Mouse (Mus musculus) ES-Bruce4 (cell line): Measurements from ENCODE around the gene Cog4.

Experiments
- EP300 ChIP-seq: IDR thresholded peaks from 2 replicates; pipeline ENCODE4 v1.6.1; 2011; ENCODE audit warnings: low read depth, low read length; ENCODE audit not compliant: insufficient read depth
- POLR2A ChIP-seq: IDR thresholded peaks from one replicate; pipeline ENCODE4 v1.8.1; 2011; ENCODE audit warnings: low read length; ENCODE audit not compliant: insufficient read depth

GRCm38 (mm10) chr8:110897495-110897894 lies 51.1 kb downstream of the Cog4 start:
- TF ChIP-seq EP300 (no peak), POLR2A (no peak)
